Mouse (Mus musculus) CD4-positive, CD25-positive, alpha-beta regulatory T cell, adult 9 weeks (primary cell): ENCODE results near the gene Sgf29. TPM values are rescaled to one million over a fixed set of nuclear protein-coding genes. Genes with fewer than 3 reads are reported as not detected.

Experiments
- polyA plus RNA-seq: library from polyadenylated mRNA; unstranded; fragments of 100-300 nt; shearing (Covaris generic); gene quantifications from one replicate; pipeline ENCODE4 v1.2.1, GENCODE M21; 2017

Sgf29 gene
- 132 TPM for polyA plus RNA-seq

GRCm38 (mm10) chr7:126649231-126650051, at the start of gene Sgf29:
Gene Sgf29, plus strand, starts transcription at chr7:126649309.

GRCm38 (mm10) chr7:126630824-126631518, 18.1 kb upstream of the Sgf29 start, which contains the start of gene Nupr1:
Gene Nupr1, minus strand, starts transcription at chr7:126630861.

GRCm38 (mm10) chr7:126676207-126676606, 27.1 kb downstream of the Sgf29 start, which contains the start of gene Sult1a1:
Gene Sult1a1, minus strand, starts transcription at chr7:126676432.

GRCm38 (mm10) chr7:126695210-126695611, 46.1 kb downstream of the Sgf29 start, which contains the start of gene Bola2:
Gene Bola2, plus strand, starts transcription at chr7:126695401.

DNA sequence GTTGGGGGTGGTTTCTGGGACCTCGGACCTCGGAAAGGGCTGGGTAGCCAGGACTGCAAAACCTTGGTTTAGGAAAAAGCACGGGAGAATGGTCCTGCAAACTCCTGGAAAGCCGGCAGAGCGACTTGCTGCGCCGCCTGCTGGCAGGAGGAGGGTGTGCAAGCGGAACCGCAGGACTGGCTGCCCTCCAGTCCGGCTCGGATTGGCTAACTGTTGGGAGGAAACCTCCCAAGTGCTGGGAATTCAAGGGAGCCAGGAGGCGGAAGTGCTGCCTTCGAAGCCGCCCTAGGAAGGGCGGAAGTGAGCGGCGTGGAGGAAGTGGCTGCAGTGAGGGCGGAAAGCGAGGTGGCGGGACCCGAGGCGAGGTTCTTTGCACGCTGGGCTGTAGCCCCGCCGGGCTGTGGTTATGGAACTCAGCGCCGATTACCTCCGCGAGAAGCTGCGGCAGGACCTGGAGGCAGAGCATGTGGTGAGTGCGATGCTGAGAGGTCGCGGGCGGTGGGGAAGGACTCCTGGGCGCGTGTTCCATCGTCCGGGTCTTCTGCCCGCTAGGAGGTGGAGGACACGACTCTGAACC, 46.6 kb downstream of the Sgf29 start, which contains the start of gene Slx1b:
Slx1b (minus strand) TSS at position 154 of the 577 bp plus-strand sequence.

DNA sequence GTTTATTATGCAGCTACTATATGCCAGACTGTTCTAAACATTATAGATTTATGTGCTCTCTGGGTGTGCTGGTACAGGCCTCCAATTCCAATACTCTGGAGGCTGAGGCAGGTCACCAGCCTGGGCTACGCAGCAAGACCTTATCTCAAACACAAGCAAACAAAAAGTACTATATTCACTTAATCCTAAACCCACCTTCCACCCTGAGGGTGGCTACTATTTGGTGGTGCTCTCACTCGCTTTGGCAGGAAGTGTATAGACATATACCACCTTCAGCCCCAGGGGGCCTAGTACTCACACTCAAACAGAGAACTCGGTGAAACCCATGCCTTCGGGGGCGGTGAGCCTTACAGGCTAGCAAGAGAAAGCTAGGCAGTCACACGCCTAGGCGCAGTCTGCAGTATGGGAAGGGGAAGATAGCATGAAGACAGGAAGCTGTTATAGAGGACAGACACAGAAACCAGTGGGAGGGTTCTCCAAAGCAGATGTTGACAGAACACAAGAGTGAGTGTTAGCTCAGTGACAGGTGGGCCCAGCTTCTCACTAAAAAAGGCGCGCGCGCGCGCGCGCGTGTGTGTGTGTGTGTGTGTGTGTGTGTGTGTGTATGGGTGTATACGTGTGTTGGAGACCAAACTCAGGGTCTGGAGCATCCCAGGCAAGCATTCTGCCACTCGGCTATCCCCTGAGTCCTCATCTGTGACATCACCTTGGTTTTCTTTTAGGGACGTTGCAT, 58.5 kb downstream of the Sgf29 start, which contains the start of gene Coro1a:
Coro1a (minus strand) TSS at position 346 of the 733 bp plus-strand sequence.

Other genes with a start within 250 kb of the Sgf29 start
- gene Cd19, start 234.4 kb upstream of the Sgf29 start, polyA plus RNA-seq: 1.5 TPM
- 62.9 TPM for gene Rabep2, start 220.6 kb upstream of the Sgf29 start, polyA plus RNA-seq
- 0.50 TPM for gene Atp2a1, start 186.2 kb upstream of the Sgf29 start, polyA plus RNA-seq
- 32.4 TPM for gene Sh2b1, start 173.9 kb upstream of the Sgf29 start, polyA plus RNA-seq
- gene Tufm, start 161.9 kb upstream of the Sgf29 start, polyA plus RNA-seq: 143 TPM
- gene Atxn2l, start 145.9 kb upstream of the Sgf29 start, polyA plus RNA-seq: 25.6 TPM
- 238 TPM for gene Eif3c, start 82.9 kb upstream of the Sgf29 start, polyA plus RNA-seq
- gene Apobr, start 64.4 kb upstream of the Sgf29 start, polyA plus RNA-seq: 3.2 TPM
- gene Cln3, start 63.5 kb upstream of the Sgf29 start, polyA plus RNA-seq: 109 TPM
- gene Il27, start 54.4 kb upstream of the Sgf29 start, polyA plus RNA-seq: not detected
- not detected for gene Nupr1, start 18.4 kb upstream of the Sgf29 start, polyA plus RNA-seq
- 1.4 TPM for gene Sult1a1, start 27.1 kb downstream of the Sgf29 start, polyA plus RNA-seq
- 153 TPM for gene Bola2, start 46.1 kb downstream of the Sgf29 start, polyA plus RNA-seq
- gene Slx1b, start 46.5 kb downstream of the Sgf29 start, polyA plus RNA-seq: 10.8 TPM
- gene Coro1a, start 58.5 kb downstream of the Sgf29 start, polyA plus RNA-seq: 3,709 TPM
- 37.7 TPM for gene Mapk3, start 110.3 kb downstream of the Sgf29 start, polyA plus RNA-seq
- 1.9 TPM for gene Gdpd3, start 117.0 kb downstream of the Sgf29 start, polyA plus RNA-seq
- gene Ypel3, start 127.6 kb downstream of the Sgf29 start, polyA plus RNA-seq: 201 TPM
- gene Tbx6, start 132.2 kb downstream of the Sgf29 start, polyA plus RNA-seq: 4.0 TPM
- 333 TPM for gene Ppp4c, start 143.2 kb downstream of the Sgf29 start, polyA plus RNA-seq
- gene Fam57b, start 148.4 kb downstream of the Sgf29 start, polyA plus RNA-seq: not detected
- gene 4930451I11Rik, start 182.3 kb downstream of the Sgf29 start, polyA plus RNA-seq: not detected
- gene Doc2a, start 198.1 kb downstream of the Sgf29 start, polyA plus RNA-seq: not detected
- gene Hirip3, start 212.7 kb downstream of the Sgf29 start, polyA plus RNA-seq: 10.6 TPM
- gene Ino80e, start 213.1 kb downstream of the Sgf29 start, polyA plus RNA-seq: 113 TPM
- gene Taok2, start 235.4 kb downstream of the Sgf29 start, polyA plus RNA-seq: 53.3 TPM